In genomic region chr11:113565006-113565995, GRCm38 (mm10) we compare ENCODE assay signal across 8 mouse cellular contexts. TPM values are rescaled to one million over a fixed set of nuclear protein-coding genes. Genes with fewer than 3 reads are reported as not detected.
DNase-seq lines count a peak whose midpoint lies in the region; ATAC-seq lines count a peak whose summit lies in the region.

No protein-coding gene starts in this region.

- peak overlapping the region; percentile 94 for H3K4me2 ChIP-seq in hindbrain, embryonic 16.5 days (ENCODE audit: low read length)

- peak overlapping the region; percentile 55 for H3K4me3 ChIP-seq in hindbrain, embryonic 16.5 days (ENCODE audit: low read length)

- peak overlapping the region; percentile 73 for H3K9ac ChIP-seq in hindbrain, embryonic 16.5 days (ENCODE audit: low read depth, low read length)

- ATAC-seq in hindbrain, embryonic 16.5 days, result peak; percentile 87

- 8% methylated on average over 33 of the region's 34 CpGs for WGBS in hindbrain, embryonic 16.5 days

- H3K27me3 ChIP-seq in hindbrain, embryonic 16.5 days (replicated peaks; ENCODE audit: control insufficient read depth, insufficient read depth, low read length), result no peaks in the 10 kb centered on the region

- H3K27ac ChIP-seq in hindbrain, embryonic 16.5 days (ENCODE audit: low read depth, low read length), result no peak overlapping the region

- peaks cover 14% of the 10 kb centered on the region for H3K4me1 ChIP-seq in hindbrain, embryonic 16.5 days (ENCODE audit: control insufficient read depth, insufficient read depth, low read depth, low read length)

- no peaks in the 10 kb centered on the region for H3K36me3 ChIP-seq in hindbrain, embryonic 16.5 days (ENCODE audit: control insufficient read depth, insufficient read depth, low read length)

- peak; percentile 85 for DNase-seq in T-cell, adult 2 months (ENCODE audit: low spot score)
- DNase-seq in cerebellum, postnatal 25 days, result peak; percentile 75 to 86
- peak; percentile 74 for DNase-seq in gastrocnemius, adult 18-20 months (ENCODE audit: low spot score)
- DNase-seq in left cerebral cortex, adult 11 months (ENCODE audit: low spot score), result peak; percentile 43
- DNase-seq in lung, postnatal 4 days, result peak; percentile 86 to 87
- peak; percentile 95 for DNase-seq in retina, postnatal 1 day
- peak; percentile 90 for DNase-seq in thymus, postnatal 4 days

- H3K9me3 ChIP-seq in hindbrain, embryonic 16.5 days (ENCODE audit: control insufficient read depth, low read length), result no peaks in the 10 kb centered on the region

RNA-seq across cellular contexts. Expression of gene Sstr2, which starts 53.8 kb away (rescaled TPM):
- not detected for total RNA-seq in gastrocnemius, adult 18-20 months (2021)
- polyA plus RNA-seq in hindbrain, embryonic 16.5 days (2015; fragmentation: Nextera tagmentation; extraction: Ambion mirVana), result 32.3 and 32.5 TPM in 2 replicates

Comparison
In these comparisons a context has a peak if more than half of its experiments do, and no peak if none do; other contexts are left out.
1. DNase-seq: peak in every context shown above with its lines; median percentile 95 in retina, postnatal 1 day; 90 in thymus, postnatal 4 days; 86 in lung, postnatal 4 days; 85 in T-cell, adult 2 months; 80 in cerebellum, postnatal 25 days; 74 in gastrocnemius, adult 18-20 months; 43 in left cerebral cortex, adult 11 months.